Mouse (Mus musculus) liver, adult 2 months (tissue): Measurements from ENCODE around the gene Tmub1.

Experiments
- CTCF ChIP-seq: fragments of 200-500 bp; IDR thresholded peaks from 2 replicates; pipeline ENCODE4 v1.5.1; 2011; ENCODE audit warnings: low read depth, low read length, control low read depth
- POLR2A ChIP-seq: fragments of 200-500 bp; IDR thresholded peaks from 2 replicates; pipeline ENCODE4 v1.6.1; 2011; ENCODE audit warnings: low read length, control low read depth; ENCODE audit not compliant: insufficient read depth; ENCODE audit errors: extremely low read depth

- TF ChIP-seq CTCF (peak; percentile 98), POLR2A (no peak)
These were observed 22.9 kb upstream of the Tmub1 start for GRCm38 (mm10) chr5:24470600-24470999.
